Mouse (Mus musculus) MEL-GATA-1-ER (cell line): ENCODE results near the gene Ppm1b.

Source experiments
- DNase-seq: peaks from one replicate; pipeline ENCODE4 v3.0.0-alpha.2; 2012; ENCODE audit warnings: low read depth; ENCODE audit errors: extremely low read depth

Ppm1b gene

DNA sequence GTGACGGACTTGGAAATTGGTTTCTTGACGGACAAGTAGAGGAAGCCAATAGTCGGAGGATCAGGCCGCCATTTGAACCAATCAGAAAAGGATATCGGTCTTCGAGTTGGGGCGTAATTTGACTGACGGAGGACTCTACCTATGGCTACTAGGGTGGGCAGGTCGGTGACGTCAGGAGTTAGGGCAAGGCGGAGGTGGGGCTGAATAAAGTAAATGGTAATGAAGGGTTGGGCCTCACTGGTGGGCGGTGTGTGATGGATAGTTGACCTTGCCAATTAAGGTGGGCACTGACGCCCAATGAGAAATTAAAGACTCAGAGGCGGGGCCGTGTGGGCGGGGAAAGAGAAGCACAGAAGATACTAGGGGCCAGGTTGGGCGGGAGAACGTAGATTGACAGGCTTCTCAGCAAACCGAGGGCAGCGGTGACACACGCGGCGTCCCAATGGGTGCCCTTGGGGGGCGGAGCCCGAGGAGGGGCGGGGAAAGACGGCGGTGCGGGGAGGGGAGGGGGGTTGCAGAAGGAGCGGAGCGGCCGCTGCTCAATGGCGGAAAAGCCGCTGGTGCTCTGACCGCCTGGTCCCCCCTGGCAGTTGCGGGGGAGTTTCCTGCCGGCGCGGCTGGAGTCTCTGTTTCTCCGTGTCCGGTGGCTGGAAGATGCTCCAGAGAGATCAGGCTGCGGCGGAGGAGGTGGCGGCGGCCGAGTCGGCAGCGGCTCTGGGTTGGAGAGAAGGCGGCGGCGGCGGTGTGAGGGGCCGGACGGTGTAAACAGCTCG is 1.1 kb downstream of the Ppm1b start:
- DNase-seq: peak; percentile 98

DNA sequence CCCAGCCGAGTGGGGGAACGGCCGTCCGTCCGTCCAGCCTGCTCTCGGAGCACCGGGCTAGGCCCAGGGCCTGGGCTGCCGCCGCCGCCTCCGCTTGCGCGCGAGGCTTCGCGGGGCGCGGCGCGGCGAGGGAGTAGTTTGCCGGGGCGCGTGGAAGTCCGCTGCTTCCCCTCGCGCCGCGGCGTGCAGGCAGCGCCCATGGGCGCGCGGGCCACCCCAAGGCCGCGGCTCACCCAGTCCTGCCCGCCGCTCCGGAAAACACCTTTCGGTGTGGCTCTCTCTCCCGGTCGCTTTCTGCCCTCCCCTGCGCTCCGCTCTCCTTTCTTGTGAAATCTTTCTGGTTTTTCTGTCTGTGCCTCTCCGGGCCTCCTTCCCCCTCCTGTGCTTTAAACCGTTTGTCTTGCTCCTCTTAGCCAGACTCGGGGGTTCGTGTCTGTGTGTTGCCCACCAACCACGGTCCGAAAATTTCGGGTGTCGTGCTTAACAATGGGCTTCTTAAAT is 1.9 kb downstream of the Ppm1b start:
- DNase-seq: no peak

DNA sequence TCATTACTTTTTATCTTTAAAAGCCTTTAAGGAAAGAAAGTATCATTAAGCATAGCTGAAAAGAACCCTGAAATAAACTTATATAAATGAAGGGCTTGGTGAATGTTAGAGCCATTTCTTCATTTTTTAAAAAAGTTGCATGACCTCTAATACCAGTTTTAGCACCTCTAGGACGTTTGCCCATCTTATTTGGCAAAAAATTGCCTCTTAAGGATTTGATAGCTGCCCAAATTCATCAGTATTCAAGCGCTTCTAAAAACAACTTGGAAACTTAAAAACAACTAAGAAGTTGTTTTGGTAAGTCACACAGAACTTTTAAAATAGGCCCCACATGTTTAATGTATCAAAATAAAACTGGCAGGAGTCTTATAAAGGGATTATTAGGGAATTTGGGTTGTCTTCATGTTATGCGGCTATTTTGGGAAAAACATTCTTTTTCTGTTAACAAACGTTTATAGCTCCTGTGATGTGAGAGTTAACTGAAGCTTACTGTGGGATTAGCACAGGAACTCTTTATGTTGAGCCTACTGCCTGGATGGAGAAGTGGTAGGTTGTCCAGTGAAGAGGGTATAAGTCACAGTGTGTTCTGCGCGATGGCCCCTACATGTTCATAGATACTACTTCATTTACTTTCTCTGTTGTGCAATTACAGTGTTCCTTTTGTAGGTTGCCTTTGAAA is 2.6 kb downstream of the Ppm1b start:
- no peak for DNase-seq

DNA sequence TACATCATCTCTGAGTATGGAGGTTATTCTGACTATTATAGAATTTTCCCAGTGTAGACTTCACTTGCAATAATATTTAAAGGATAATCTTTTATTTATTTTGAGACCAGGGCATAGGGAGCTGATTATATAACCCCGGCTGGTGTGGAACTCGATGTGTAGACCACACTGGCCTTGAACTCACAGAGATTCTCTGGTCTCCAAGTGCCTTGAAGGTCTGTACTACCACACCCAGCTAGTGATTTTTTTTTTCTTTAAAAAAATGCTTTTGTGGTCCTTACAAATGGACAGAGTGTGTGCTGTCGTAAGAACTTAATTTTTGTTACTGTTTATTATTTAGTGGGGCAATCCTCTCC is 3.1 kb downstream of the Ppm1b start:
- DNase-seq: no peak

DNA sequence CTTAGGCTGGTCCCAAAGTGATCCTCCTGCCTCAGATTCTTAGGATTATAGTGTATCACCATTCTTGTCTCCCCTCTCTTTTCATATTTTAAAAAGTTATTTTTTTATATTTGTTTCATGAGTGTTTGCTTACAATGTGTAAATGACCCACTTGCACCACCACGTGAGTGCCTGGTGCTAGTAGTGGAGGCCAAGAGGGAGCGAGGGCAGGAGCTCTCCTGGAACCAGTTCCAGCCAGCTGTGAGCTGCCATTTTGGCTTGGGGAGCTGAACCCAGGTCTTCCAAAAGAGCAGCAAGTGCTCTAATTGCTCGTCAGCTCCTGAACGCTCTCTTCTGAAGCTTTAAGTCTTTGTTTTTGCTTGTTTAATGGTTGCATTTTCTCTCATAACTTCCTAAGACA is 3.6 kb downstream of the Ppm1b start:
- no peak for DNase-seq

DNA sequence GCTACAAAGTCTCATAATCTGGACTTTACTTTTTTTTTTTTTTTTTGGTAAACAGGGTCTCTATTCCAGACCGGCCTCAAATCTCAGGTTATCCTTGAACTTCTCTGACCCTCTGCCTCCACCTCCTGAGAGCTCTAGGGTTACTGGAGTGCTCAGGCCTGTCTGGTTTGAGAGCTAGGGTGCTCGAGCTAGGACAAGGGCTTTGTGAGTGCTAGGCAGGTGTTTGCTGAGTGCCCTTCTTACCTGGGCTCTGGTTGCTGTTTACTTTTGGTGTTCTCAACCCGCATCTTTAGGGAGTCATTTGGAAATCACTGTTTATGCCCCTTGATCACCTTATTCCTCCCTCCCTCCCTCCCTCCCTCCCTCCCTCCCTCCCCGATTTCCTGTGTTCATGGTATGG is 5.5 kb downstream of the Ppm1b start:
- DNase-seq: no peak

DNA sequence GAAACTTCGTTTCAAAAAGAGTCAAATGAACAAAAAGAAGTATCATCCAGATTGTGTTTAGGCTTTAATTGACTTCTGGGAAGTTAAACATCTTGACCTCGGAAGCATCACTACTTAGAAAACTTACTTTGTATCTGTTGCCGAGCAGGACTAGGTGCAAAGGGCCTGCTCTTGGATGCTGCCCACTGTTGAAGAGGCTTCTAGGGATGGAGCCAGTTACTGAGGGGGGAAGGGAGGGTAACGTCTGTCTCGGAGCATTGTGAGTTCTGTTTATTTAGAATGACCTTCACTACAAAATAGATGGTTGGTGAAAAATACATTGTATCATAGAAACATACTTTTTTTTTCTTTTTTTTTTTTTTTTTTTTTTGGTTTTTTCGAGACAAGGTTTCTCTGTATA is 7.1 kb downstream of the Ppm1b start:
- DNase-seq: no peak

DNA sequence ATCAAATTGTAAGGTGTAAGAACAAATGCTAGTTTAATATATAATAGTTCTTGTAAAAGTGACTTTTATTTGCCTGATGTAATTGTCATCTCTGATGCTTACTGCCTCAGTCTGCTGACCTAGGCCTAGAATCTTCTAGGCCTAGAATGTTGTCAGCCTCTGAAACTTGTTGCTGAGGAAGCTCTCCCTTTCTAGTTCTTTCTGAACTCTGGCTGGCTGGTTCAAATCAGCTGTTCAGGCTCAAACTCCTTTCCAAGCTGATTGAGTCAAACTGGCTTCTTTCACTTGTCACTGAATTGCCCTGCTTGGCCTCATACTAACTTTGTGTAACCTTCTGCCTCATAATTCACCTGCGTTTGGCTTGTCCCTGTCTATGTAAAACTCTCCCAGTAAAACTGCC is 9.7 kb downstream of the Ppm1b start:
- no peak for DNase-seq

DNA sequence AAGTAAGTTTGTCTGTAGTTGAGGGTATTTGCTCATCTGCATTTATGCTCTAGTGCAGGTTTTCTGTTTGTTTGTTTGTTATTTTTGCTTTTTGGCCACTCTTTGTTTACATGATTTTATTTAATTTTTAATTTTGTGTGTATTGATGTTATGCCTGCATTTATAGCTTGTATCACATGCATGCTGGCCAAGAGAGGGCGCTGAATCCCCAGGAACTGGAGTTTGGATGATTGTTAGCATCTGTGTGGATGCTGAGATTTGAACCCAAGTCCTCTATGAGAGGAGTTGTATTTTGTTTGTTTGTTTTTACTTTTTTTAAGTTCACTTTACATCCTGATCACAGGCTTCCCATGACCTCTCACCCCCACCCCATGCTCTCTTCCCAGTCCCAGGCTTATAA is 10.5 kb downstream of the Ppm1b start:
- DNase-seq: no peak

DNA sequence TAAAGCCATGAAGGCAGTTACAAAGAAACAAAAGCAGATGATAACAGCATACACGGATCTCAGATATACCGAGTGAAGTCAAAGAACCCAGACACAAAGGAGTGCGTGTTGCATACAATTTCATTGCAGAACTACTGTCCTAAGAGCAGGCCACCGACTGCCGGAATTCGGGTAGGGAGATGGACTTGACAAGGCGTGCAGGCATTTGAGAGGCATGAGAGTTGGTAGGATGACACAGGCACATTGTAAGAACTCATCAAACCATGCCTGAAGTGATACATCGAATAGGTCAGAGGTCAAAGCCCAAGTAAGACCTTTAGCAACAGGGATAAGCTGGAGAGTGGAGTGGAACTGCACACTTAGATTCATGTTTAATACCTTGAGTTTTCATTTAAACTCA is 13.4 kb downstream of the Ppm1b start:
- no peak for DNase-seq

DNA sequence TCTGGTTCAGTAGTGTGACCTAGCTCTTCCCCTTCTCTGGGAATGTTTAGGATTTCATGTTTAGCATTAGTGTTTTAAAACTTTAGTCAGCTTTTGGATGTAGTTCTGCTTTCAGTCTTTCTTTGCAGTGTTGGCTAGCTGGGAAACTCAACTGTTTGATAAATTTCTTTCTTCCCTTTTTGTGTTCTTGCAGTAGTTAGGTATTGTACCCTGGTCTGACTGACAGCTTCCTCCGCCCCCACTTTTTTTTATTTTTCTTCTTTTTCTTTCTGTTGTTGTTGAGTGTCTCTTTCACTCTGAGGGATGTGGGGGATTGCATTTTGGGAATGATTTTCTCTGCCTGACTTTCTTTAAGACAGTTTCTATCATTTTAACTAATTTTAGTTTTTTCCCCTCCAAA is 25.2 kb downstream of the Ppm1b start:
- DNase-seq: peak; percentile 72

DNA sequence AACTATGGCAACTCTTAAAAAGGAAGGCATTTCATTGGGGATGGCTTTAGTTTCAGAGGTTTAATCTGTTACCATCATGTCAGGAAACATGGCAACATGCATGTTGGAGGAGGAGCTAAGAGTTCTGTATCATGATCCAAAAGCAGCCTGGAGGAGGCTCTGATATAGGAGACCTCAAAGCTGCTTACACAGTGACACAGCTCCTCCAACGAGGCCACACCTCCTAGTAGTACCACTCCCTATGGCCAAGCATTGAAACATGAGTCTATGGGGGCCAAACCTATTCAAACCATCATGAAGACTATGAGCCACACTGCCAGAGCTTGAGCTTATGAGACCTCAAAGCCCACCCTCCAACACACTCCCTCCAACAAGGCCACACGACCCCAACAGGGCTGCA is 26.2 kb downstream of the Ppm1b start:
- DNase-seq: no peak

DNA sequence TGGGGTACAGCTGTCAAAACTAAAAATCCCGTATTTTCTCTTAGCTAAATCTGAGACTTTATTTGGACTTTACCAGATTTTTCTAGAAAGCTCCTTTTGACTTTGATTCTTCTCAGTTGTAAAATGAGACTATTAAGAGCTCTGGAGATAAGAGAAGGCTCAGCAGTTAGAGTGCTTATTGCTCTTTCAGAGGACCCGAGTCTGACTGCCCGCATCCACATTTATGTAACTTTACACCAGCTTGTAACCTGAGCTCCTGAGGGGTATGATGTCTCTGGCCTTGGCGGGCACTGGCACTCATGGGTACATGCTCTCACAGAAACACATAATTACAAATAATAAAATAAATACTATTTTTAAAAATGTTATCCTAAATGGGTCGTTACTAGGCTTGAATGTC is 29.8 kb downstream of the Ppm1b start:
- no peak for DNase-seq

DNA sequence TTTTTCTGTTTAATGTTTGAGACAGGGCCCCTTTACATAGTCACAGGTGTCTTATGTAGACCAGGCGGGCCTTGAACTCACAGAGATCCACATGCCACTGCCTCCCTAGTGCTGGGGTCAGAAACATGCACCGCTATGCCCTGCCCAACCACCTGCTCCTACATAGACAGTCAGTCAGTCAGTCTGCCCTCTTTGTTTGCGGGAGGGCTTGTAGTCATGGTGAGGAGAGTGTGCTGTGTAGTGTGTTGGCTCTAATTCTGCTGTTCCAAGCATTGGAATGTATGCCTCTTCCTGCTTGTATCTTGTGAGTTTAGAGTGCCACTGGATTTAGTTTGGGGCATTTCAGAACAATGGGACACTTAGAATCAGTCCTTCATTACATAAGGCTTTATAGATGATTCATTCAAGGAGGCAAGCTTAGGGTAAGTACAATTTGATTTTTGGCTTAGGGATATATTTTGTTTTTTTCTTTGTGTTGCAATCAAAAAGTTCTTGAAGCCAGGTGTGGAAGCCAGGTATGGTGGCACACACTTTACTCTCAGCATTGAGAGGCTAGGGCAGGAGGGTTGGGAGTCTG is 31.4 kb downstream of the Ppm1b start:
- DNase-seq: no peak

DNA sequence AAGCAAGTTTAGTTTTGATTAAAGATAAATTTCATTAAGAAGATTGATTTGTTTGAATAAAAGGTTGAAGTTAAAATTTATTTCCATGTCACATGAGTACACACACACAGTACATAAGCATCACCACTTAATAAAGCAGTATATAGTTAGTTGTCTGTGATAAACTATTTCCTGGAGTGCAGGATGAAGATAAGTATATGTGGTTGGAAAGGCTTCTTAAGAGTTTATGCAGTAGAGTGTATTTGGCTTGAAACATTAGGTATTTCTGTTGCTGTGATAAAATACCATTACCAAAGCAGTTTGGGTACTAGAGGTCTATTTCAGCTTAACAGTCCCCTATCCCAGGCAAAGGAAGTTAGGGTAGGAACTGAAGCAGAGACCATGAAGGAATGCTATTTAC is 32.0 kb downstream of the Ppm1b start:
- DNase-seq: peak; percentile 68

DNA sequence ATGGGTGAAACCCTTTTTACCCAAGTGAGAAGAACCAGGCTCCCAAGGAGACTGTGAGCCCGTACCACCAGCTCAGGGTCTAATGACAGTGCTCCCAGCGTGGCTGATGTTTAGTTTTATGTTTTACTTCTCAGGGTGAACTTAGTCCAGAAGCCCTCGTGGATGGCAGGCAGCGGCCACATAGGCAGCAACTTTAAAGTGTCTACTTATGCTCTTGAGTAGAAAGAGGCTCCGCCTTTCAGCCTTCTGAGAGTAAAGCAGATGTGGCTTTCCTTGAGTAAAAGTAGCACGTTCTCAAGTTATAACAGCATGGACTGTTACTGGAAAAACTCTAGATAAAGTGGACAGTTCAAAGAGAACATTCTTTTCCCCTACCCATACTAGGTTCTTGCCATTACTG is 39.3 kb downstream of the Ppm1b start:
- no peak for DNase-seq

DNA sequence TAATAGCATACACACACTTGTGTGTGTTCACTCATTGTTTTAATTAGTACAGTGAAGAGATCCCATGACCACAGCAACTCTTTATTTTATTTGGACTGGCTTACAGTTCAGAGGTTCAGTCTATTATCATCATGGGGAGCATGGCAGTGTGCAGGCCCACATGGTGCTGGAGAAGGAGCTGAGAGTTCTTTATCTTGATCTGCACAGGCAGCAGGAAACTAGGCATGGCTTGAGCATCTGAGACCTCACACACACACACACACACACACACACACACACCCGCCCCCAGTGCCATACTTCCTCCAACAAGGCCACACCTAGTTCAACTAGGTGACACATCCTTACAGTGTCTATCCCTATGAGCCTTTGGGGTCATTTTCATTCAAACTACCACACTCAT is 41.1 kb downstream of the Ppm1b start:
- DNase-seq: peak; percentile 41

DNA sequence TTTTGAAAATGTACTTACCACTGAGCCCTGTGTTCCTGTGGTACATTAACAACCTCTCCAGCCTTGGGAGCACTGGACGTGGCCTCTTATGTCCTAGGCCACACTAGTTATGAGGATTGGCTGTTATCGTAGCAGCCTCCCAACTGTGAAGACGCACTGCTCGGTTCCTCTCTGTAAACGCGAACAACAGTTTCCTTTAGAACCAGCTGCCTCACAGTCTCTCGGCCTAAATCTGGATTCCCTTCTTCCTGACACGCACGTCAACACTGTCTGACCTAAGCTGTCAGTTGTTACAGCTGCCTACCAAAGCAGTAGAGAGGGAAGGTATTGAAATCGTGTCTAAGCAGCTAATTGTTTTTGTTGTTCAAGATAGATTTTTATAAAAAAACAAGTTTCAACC is 43.1 kb downstream of the Ppm1b start:
- no peak for DNase-seq

DNA sequence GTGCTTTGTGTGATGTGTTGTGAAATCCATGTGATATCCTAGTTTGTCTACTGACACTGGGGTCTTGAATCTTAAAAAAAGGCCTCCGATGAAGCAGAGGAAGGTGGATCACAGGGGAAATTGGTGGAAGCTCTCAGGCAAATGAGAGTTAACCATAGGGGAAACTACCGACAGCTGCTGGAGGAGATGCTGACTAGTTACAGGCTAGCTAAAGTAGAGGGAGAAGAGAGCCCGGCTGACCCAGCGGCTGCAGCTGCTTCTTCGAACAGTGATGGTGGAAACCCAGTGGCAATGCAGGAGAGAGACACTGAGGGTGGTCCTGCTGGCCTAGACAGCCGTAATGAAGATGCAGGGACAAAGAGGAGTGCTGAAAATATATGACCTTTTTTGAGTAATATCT is 56.9 kb downstream of the Ppm1b start:
- DNase-seq: no peak

DNA sequence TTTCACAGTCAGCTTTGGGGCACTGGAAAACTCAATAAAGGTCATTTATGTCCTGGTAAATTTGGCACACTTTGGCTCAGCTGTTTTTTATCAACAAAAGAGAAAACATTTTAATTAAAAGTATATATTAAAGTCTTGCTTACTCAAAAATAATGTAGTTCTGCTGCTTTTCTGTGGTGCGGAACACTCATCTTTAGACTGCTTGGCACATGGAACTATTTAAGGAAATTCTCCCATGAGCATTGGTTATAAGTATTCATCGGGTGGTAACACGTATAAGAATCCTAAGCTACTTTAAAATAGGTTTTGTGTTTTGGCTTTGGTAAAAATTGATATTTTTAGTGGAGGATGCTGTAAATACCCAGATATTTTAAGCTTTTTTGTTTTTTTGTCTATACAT is 58.1 kb downstream of the Ppm1b start:
- DNase-seq: no peak

DNA sequence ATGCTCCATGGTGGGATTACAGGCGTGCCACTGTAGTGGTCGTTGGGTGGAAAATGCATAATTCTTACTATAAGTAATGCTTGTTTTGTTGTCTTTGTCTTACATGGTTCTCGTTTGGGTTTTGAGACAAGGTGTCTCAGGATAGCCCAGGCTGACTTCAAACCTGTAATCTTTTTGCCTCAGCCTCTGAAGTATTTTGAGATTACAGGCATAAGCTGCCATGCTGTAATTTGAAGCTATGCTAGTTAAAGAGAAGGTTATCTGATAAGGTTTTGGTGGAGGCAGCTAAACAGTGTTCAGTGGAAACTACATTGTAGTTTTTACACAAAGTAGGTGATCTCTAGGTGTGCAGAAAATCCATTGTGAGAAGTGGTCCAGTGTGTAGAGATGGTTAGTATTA is 61.8 kb downstream of the Ppm1b start:
- no peak for DNase-seq

DNA sequence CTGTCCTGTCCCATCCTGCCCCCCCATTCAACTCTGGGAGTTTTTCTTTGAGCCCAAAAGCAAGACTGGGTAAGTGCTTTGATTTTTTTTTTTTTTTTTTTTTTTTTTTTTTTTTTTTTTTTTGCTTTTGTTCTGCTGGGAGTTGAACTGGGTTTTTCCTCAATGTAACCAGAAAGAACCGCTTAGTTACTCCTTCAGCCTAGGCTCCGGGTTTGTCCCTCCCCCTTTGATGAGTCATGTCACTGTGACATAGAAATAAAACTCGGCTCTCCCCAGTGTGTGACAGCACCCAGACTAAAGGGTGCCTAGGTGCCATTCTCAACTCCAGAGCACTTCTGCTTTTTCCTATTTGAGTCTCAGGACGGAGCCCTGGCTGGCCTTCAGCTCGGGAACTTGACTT is 62.3 kb downstream of the Ppm1b start:
- peak; percentile 56 for DNase-seq

DNA sequence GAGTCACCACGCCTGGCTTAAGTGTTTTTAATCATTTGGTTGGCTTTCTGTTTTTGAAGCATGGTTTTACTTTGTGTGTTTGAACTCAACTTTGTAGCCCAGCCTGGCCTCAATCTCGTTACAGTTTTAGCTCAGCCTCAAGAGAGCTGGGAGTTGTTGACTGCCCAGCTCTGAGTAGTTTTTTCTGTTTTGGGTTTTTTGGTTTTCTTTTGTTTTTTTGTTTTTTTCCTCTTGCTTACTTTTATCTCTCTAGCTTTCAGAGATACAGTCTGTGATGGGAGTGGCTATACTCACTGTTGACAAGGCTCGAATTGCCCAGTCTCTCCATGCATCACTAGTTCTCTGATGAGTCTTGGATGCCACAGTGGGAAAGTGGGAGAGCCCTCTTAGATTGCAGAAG is 63.8 kb downstream of the Ppm1b start:
- DNase-seq: no peak
